ENCODE assay signal across 8 mouse cellular contexts in the genomic region with DNA sequence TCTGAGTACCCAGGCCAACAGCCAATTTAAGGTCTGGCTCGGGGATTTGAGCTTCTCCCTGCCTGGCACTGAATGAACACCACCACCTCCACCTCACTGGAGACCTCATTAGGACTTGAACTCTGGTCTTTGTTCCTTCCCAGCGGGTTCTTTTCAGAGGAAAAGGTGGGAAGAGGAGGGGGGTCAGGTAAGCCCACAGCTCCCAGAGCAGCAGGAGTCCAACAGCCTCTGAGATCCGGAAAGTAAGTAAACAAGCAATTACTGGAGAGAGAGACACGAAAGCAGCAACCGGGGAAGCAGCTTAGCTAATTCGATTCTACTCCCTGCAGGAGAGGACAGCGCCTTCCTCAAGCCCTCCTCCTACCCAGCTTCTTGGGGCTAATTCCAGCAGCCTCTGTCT. TPM values are rescaled to one million over a fixed set of nuclear protein-coding genes. Genes with fewer than 3 reads are reported as not detected.
DNase-seq lines count a peak whose midpoint lies in the region; ATAC-seq and TF ChIP-seq lines count a peak whose summit lies in the region.

No protein-coding gene starts in this region.

- H3K4me3 ChIP-seq in hindbrain, embryonic 11.5 days (ENCODE audit: low read depth, low read length): no peak overlapping the region
- H3K4me3 ChIP-seq in limb, embryonic 14.5 days (replicated peaks; ENCODE audit: low read length): no peak overlapping the region

- peak; percentile 18 for ATAC-seq in frontal cortex, adult (ENCODE audit: low TSS enrichment)
- ATAC-seq in hindbrain, embryonic 11.5 days (ENCODE audit: low FRiP score): no peak
- no peak for ATAC-seq in limb, embryonic 14.5 days (ENCODE audit: low FRiP score, low read depth)
- no peak for ATAC-seq in granulocyte monocyte progenitor cell, adult 5-6 weeks (replicated peaks; ENCODE audit: poor library complexity, severe bottlenecking)

- H3K4me2 ChIP-seq in hindbrain, embryonic 11.5 days (replicated peaks; ENCODE audit: low read depth, low read length): no peak overlapping the region
- H3K4me2 ChIP-seq in limb, embryonic 14.5 days (replicated peaks; ENCODE audit: low read depth, low read length, severe bottlenecking): no peak overlapping the region

- 0 out of 2 replicates have a peak overlapping the region, but pooled peaks have one; percentile 25 for H3K27ac ChIP-seq in hindbrain, embryonic 11.5 days (ENCODE audit: low read depth, low read length)
- H3K27ac ChIP-seq in limb, embryonic 14.5 days (replicated peaks; ENCODE audit: low read depth, low read length): peak overlapping the region; percentile 58; the same call in 1 of the 2 replicates

- 7% methylated on average over 7 of the region's 7 CpGs for WGBS in hindbrain, embryonic 11.5 days
- WGBS in limb, embryonic 14.5 days: 16% methylated on average over 7 of the region's 7 CpGs

- peaks cover 11% of the 10 kb centered on the region; the same call in 1 of the 2 replicates for H3K4me1 ChIP-seq in hindbrain, embryonic 11.5 days (replicated peaks; ENCODE audit: control insufficient read depth, insufficient read depth, low read length)
- peaks cover 66% of the 10 kb centered on the region for H3K4me1 ChIP-seq in limb, embryonic 14.5 days (ENCODE audit: control insufficient read depth, insufficient read depth, low read length)

- no peak for DNase-seq in frontal cortex, adult 2 months (ENCODE audit: extremely low spot score in 1 of 2, low spot score in 1 of 2)
- peak; percentile 77 for DNase-seq in ES-CJ7 (ENCODE audit: low read depth, low spot score)
- no peak for DNase-seq in hindbrain, embryonic 11.5 days (ENCODE audit: low spot score)
- DNase-seq in limb, embryonic 14.5 days (ENCODE audit: low spot score): no peak
- no peak for DNase-seq in urinary bladder, postnatal 25 days (ENCODE audit: low spot score)
- DNase-seq in cerebellum, postnatal 36 days: no peak

- H3K9ac ChIP-seq in hindbrain, embryonic 11.5 days (ENCODE audit: low read depth, low read length): no peak overlapping the region
- H3K9ac ChIP-seq in limb, embryonic 14.5 days (ENCODE audit: low read depth, low read length, severe bottlenecking): no peak overlapping the region

- TF ChIP-seq POLR2A in limb, embryonic 14.5 days (IDR thresholded peaks at IDR 0.05; ENCODE audit: borderline replicate concordance, extremely low read depth, insufficient read depth, insufficient read length): no peak

- H3K36me3 ChIP-seq in hindbrain, embryonic 11.5 days (ENCODE audit: control insufficient read depth, insufficient read depth, low read length): no peaks in the 10 kb centered on the region
- H3K36me3 ChIP-seq in limb, embryonic 14.5 days (ENCODE audit: control insufficient read depth, insufficient read depth, low read length): no peaks in the 10 kb centered on the region

- no peaks in the 10 kb centered on the region for H3K9me3 ChIP-seq in hindbrain, embryonic 11.5 days (ENCODE audit: control insufficient read depth, low read length)
- no peaks in the 10 kb centered on the region for H3K9me3 ChIP-seq in limb, embryonic 14.5 days (ENCODE audit: control insufficient read depth, low read length)

- H3K27me3 ChIP-seq in hindbrain, embryonic 11.5 days (ENCODE audit: control insufficient read depth, insufficient read depth, low read length): no peaks in the 10 kb centered on the region
- no peaks in the 10 kb centered on the region for H3K27me3 ChIP-seq in limb, embryonic 14.5 days (ENCODE audit: control insufficient read depth, insufficient read depth, low read length)

RNA-seq across cellular contexts. Expression of a gene that starts 13.0 kb away (rescaled TPM):
- 33.2 and 37.6 TPM in 2 replicates for polyA plus RNA-seq in frontal cortex, adult 2 months (2012; rRNA removed)
- polyA plus RNA-seq in hindbrain, embryonic 11.5 days (2014; fragmentation: Nextera tagmentation; extraction: Ambion mirVana): 12.7 and 17.1 TPM in 2 replicates
- polyA plus RNA-seq in limb, embryonic 14.5 days (2012; rRNA removed): 25.1 and 25.3 TPM in 2 replicates
- 13.6 and 16.2 TPM in 2 replicates for polyA plus RNA-seq in limb, embryonic 14.5 days (2014; fragmentation: Nextera tagmentation; extraction: Ambion mirVana)
- total RNA-seq in granulocyte monocyte progenitor cell, adult 5-6 weeks (2014; fragmentation: Nextera tagmentation): 0.32 and 2.9 TPM in 2 replicates
- 3.2 and 4.4 TPM in 2 replicates for total RNA-seq in granulocyte monocyte progenitor cell, adult 5-6 weeks (2017)
